Mouse (Mus musculus): ENCODE data around the gene Aadac.

DNA sequence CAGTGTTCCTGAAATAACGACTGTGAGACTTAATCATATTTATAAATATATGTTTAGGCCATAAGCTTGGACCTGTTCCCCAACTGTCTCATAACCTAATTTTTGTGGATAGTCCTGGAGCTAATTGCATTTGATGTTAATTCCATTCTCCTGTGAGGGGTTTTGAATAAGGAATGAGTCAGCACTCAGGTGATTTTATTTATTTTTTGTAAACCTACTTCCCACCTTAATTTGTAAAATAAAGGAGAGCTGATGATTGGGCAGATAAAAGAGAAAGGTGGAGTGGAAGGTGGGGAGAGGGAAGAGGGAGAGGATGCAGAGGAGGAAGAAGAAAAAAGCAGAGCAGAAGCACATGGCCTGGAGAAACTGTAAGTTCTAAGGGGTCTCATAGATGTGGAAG lies at the start of gene Aadac:
- TF ChIP-seq CTCF (IDR thresholded peaks at IDR 0.05; ENCODE audit: extremely low read depth, insufficient read depth, insufficient read length, insufficient replicate concordance) (no peak), POLR2A (IDR thresholded peaks at IDR 0.05; ENCODE audit: low read depth, low read length) (no peak)
